Mouse (Mus musculus) liver, postnatal 0 days (tissue): ENCODE results near the gene Eid2b.

ENCODE experiments used
- CTCF ChIP-seq: sonication (generic); IDR thresholded peaks from 2 replicates; pipeline ENCODE4 v1.5.1; 2016; ENCODE audit warnings: antibody characterized with exemption, low read depth
- EP300 ChIP-seq: IDR thresholded peaks from 2 replicates; pipeline ENCODE4 v1.6.1; 2016; ENCODE audit warnings: antibody characterized with exemption, low read depth, mild to moderate bottlenecking

GRCm38 (mm10) chr7:28309737-28310136 lies 32.2 kb downstream of the Eid2b start:
- TF ChIP-seq CTCF = no peak
- TF ChIP-seq EP300 = no peak
